Mouse (Mus musculus) stomach, embryonic 14.5 days (tissue): ENCODE results near the gene Cep112. TPM values are rescaled to one million over a fixed set of nuclear protein-coding genes. Genes with fewer than 3 reads are reported as not detected.

Experiments
- ATAC-seq: fragments of 200-750 bp; cut with Nextera tagmentation; 2 replicates; pipeline ENCODE4 v1.8.0; 2017; ENCODE audit warnings: low read depth, moderate TSS enrichment; ENCODE audit not compliant: insufficient number of reproducible peaks, insufficient read depth, low FRiP score
- H3K27ac ChIP-seq: fragments of 300-500 bp; sonication (generic); 2 replicates; pipeline ENCODE4 v1.5.1; 2014; ENCODE audit warnings: mild to moderate bottlenecking, low read length, moderate library complexity, mixed read lengths
- H3K27me3 ChIP-seq: fragments of 300-500 bp; sonication (generic); 2 replicates; pipeline ENCODE4 v1.6.1; 2014; ENCODE audit warnings: low read length, control low read depth, mixed read lengths; ENCODE audit not compliant: control insufficient read depth, insufficient read depth
- H3K36me3 ChIP-seq: fragments of 300-500 bp; sonication (generic); 2 replicates; pipeline ENCODE4 v1.6.1; 2014; ENCODE audit warnings: mild to moderate bottlenecking, control low read depth, low read length, moderate library complexity, mixed read lengths; ENCODE audit not compliant: control insufficient read depth, insufficient read depth
- H3K4me1 ChIP-seq: fragments of 300-500 bp; sonication (generic); 2 replicates; pipeline ENCODE4 v1.6.1; 2014; ENCODE audit warnings: low read length, control low read depth, mixed read lengths; ENCODE audit not compliant: control insufficient read depth, insufficient read depth
- H3K4me2 ChIP-seq: fragments of 300-500 bp; sonication (generic); replicated peaks from 2 replicates; pipeline ENCODE4 v1.6.1; 2014; ENCODE audit warnings: low read depth, low read length, control low read depth
- H3K4me3 ChIP-seq: fragments of 300-500 bp; sonication (generic); 2 replicates; pipeline ENCODE4 v1.5.1; 2014; ENCODE audit warnings: low read depth, low read length, control low read depth
- H3K9ac ChIP-seq: fragments of 300-500 bp; sonication (generic); replicated peaks from 2 replicates; pipeline ENCODE4 v1.6.1; 2014; ENCODE audit warnings: low read depth, mild to moderate bottlenecking, control low read depth, low read length, moderate library complexity, mixed read lengths
- H3K9me3 ChIP-seq: fragments of 300-500 bp; sonication (generic); 2 replicates; pipeline ENCODE4 v1.6.1; 2016; ENCODE audit warnings: low read depth, low read length, control low read depth; ENCODE audit not compliant: control insufficient read depth
- WGBS: fragments of 180-500 bp; shearing (Covaris S2); extraction: QIAGEN DNeasy Blood & Tissue Kit; methylation state at CpG from one replicate; pipeline ENCODE4 v1.1.7; 2014; 5-methylcytosine and 5-hydroxymethylcytosine counted together
- polyA plus RNA-seq: library from polyadenylated mRNA; unstranded; fragments of >200 nt; fragmentation: Nextera tagmentation; extraction: Ambion mirVana; gene quantifications from 2 replicates; pipeline ENCODE4 v1.2.1, GENCODE M21; 2014

Cep112 gene
- polyA plus RNA-seq, 1 experiment from 2014 or later: 24.1 TPM

DNA sequence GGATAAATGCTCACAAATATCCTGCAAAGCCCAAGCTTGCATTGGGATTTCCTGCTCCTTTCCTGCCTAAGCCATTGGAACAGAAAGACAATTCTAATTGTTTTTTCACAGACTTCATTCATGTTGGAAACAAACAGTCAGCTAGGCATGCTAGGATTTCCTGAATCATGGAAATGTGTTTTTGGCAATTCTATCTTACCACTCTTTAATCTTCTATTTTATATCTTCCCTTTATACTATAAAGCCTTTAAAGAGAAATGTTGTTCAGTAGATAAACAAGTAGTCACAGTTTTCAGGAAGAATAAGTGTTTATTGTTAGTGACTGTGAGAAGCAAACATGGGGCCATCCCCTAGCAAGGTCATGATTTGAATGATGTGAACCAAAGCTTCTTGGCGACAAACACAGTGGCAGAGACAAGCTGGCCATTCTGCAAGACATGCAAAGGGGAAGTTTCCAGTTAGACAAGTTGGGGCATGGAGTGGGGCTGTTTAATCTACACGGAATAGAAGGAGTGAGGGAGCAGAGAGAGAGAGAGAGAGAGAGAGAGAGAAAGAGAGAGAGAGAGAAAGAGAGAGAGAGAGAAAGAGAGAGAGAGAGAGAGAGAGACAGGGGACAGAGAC, 169.1 kb downstream of the Cep112 start:
- Histone ChIP-seq H3K9me3 (no peaks in the 10 kb centered on the region), H3K36me3 (no peaks in the 10 kb centered on the region), H3K4me3 (no peak overlapping the region), H3K27ac (no peak overlapping the region), H3K4me2 (no peak overlapping the region), H3K27me3 (no peaks in the 10 kb centered on the region), H3K9ac (no peak overlapping the region), H3K4me1 (no peaks in the 10 kb centered on the region)
- ATAC-seq: no peak
- 55% methylated on average over 2 of the region's 2 CpGs for WGBS

DNA sequence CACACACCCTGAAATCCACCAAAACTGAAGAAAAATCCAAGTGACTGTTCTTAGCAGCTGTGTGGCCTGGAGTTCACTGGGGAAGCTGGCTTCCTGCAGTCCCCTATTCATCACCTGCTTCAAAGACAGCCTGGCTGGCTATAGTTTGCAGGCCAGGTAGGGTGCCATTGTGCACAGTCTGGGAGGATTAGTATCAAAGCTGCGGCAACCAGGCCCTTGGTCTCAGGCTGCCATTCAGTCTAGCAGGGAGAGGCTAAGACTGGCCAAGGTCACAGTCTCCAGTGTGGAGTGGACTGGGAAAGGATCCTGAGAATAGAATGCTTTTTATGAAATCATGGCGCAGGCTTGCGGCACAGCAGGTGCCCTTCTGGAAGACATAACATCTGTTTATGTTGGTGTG, 180.3 kb downstream of the Cep112 start:
- Histone ChIP-seq H3K4me1 (no peaks in the 10 kb centered on the region), H3K4me3 (no peak overlapping the region), H3K4me2 (no peak overlapping the region), H3K9ac (no peak overlapping the region), H3K27ac (no peak overlapping the region), H3K27me3 (no peaks in the 10 kb centered on the region), H3K9me3 (no peaks in the 10 kb centered on the region), H3K36me3 (no peaks in the 10 kb centered on the region)
- 40% methylated on average over 3 of the region's 3 CpGs for WGBS
- ATAC-seq: no peak

DNA sequence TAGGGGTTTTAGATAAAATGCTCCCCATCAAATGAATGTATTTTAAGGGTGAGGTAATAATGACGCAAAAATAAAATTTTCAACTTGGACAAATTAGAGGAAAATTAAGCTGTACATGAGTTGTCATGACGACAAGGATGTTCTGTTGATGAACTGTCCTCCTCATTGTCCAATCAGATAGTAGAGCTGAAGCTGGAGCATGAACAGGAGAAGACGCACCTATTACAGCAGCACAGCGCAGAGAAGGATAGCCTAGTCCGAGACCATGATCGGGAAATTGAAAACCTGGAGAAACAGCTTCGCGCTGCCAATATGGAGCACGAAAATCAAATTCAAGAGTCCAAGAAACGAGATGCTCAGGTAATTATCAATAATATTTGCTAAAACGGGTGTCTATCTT, 181.0 kb downstream of the Cep112 start:
- Histone ChIP-seq H3K4me1 (no peaks in the 10 kb centered on the region), H3K9ac (no peak overlapping the region), H3K4me3 (no peak overlapping the region), H3K27me3 (no peaks in the 10 kb centered on the region), H3K9me3 (no peaks in the 10 kb centered on the region), H3K4me2 (no peak overlapping the region), H3K36me3 (no peaks in the 10 kb centered on the region), H3K27ac (no peak overlapping the region)
- ATAC-seq: no peak
- WGBS: 94% methylated on average over 11 of the region's 11 CpGs

DNA sequence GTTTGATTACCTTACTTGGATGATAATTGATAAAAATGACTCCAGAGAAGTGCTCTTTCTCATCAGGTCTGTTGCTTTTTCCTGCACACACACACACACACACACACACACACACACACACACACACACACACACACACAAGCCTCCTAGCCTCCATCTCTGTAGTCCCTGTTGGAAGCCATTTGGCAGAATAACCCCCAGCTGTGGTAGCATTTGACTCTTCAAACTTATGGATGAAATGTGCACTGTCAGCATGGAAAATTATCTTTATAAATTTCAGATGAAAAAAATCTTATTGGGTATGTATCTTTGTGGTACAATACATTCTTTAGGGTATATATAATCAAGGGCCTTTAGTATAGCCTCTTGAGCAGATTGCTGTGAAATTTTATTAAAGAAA, 181.8 kb downstream of the Cep112 start:
- no peaks in the 10 kb centered on the region for H3K4me1 ChIP-seq
- ATAC-seq: no peak
- no peak overlapping the region for H3K9ac ChIP-seq
- no peaks in the 10 kb centered on the region for H3K9me3 ChIP-seq
- H3K4me3 ChIP-seq: no peak overlapping the region
- no peaks in the 10 kb centered on the region for H3K27me3 ChIP-seq
- no peak overlapping the region for H3K27ac ChIP-seq
- no peak overlapping the region for H3K4me2 ChIP-seq
- no peaks in the 10 kb centered on the region for H3K36me3 ChIP-seq

DNA sequence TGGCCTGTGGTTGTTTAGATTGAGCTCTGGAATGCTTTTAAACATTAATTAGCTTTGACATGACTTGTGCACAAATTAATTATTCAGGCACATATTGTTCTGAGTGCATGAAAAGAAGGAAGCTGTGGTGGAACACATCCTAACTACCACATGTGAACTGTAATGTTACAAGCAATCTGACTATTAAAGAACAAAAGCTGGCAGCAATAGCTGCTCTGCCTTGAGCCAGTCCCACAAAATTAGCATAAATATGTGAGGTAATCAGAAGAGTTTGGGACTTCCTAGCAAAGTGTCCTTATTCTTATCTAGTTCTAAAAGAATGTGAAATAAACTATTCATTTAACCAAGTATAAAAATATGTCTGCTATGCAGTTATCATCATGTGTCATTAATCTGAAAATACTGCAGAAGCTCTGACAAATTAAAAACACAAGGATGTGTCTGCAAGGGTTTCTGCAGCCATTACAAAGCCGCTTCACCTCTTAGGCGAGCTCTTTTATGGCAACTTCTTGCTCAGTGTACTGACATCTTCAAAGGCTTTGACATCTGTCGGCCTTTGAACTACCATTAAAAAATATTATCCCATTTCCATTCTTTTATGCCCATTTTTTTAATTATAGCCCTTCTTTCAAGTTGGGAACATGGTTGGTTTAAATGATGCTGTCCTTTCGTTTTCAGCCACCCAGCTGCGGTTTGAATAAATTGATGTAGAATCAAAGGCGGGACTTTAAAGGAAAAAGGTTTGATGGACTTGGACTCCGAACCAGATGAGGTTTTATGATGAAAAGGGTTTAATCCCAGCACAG, 195.8 kb downstream of the Cep112 start:
- no peak overlapping the region for H3K27ac ChIP-seq
- no peak overlapping the region for H3K4me2 ChIP-seq
- no peaks in the 10 kb centered on the region for H3K36me3 ChIP-seq
- H3K9ac ChIP-seq: no peak overlapping the region
- no peaks in the 10 kb centered on the region for H3K9me3 ChIP-seq
- 68% methylated on average over 7 of the region's 7 CpGs for WGBS
- no peaks in the 10 kb centered on the region for H3K27me3 ChIP-seq
- no peak overlapping the region for H3K4me3 ChIP-seq
- no peaks in the 10 kb centered on the region for H3K4me1 ChIP-seq
- no peak for ATAC-seq

DNA sequence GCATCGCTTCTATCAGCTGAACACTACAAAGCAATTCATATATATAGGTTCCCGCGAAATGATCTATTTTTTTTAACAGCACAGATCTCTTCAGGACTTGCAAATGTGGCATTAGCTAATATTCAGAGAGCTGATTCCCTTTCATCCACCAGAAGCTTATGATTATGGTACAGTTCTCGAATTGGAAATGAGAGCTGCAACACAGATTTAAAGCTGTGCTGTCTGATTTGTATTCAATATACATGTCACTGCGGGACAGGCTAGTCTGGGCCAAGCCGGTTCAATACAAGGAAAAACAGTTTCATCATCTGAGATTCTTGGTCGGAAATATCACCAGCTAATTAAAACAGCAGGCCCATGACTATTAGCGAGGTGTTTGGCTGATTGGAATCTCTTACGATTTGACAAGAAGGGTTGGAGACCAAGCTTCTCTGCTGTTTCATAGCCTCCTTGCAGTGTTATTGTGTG, 196.5 kb downstream of the Cep112 start:
- no peak for ATAC-seq
- H3K27ac ChIP-seq: no peak overlapping the region
- H3K36me3 ChIP-seq: no peaks in the 10 kb centered on the region
- 84% methylated on average over 9 of the region's 9 CpGs for WGBS
- H3K4me1 ChIP-seq: no peaks in the 10 kb centered on the region
- no peak overlapping the region for H3K9ac ChIP-seq
- H3K27me3 ChIP-seq: no peaks in the 10 kb centered on the region
- H3K4me3 ChIP-seq: no peak overlapping the region
- no peak overlapping the region for H3K4me2 ChIP-seq
- H3K9me3 ChIP-seq: no peaks in the 10 kb centered on the region

DNA sequence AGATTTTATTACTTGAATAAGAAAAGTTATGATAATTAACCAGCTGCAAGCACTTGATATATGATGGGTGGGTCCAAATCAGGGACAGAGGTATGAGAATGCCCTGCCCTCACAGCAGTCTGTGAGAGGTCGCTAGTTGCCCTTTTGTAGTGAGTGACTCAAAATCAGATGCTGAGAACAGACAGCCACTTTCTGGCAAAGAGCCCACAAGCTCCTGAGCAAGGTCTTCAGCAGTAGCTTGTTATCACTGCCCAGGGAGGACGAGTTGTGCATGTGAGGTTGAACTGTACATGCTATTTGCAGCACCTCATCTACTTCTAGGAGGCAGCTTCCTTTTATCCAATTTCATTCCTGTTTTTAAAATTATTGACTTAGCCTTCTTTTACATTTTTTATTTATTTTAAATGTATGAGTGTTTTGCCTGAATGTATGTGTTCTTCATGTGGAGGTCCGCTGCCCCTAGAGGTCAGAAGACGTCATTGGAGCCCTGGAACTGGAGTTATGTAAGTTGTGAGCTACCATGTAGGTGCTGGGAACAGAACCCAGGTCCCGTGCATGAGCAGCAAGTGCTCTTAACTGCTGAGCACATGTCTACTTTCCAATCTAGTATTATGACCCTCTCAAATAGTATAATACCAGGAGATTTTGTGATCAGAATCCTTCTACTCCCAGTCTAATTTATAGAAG, 200.7 kb downstream of the Cep112 start:
- no peaks in the 10 kb centered on the region for H3K36me3 ChIP-seq
- no peak overlapping the region for H3K4me2 ChIP-seq
- no peak overlapping the region for H3K4me3 ChIP-seq
- H3K9ac ChIP-seq: no peak overlapping the region
- H3K27me3 ChIP-seq: no peaks in the 10 kb centered on the region
- no peaks in the 10 kb centered on the region for H3K9me3 ChIP-seq
- 85% methylated on average over 5 of the region's 5 CpGs for WGBS
- no peak overlapping the region for H3K27ac ChIP-seq
- ATAC-seq: no peak
- no peaks in the 10 kb centered on the region for H3K4me1 ChIP-seq

DNA sequence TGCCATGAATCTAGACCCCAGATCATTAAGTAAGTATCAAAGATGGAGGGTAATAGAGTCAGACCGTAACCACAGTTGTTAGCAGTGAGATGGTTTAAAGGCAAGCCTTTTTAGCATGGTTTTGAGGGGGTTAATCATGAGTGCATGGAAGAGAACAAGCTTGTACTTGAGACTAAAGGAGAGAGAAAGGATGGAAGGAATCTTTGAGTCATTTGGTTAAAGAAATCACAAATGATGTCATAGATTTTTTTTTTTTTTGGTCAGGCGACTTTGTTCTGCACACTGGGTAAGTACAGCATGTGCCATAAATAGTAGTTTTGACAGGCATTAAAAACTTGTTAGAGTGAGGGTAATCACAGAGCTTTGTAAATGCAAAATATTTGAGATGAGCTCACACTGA, 212.8 kb downstream of the Cep112 start:
- Histone ChIP-seq H3K4me2 (no peak overlapping the region), H3K27ac (no peak overlapping the region), H3K9me3 (no peaks in the 10 kb centered on the region), H3K27me3 (no peaks in the 10 kb centered on the region), H3K9ac (no peak overlapping the region), H3K36me3 (no peaks in the 10 kb centered on the region), H3K4me1 (no peaks in the 10 kb centered on the region), H3K4me3 (no peak overlapping the region)
- ATAC-seq: no peak
- WGBS: 69% methylated on average over 2 of the region's 2 CpGs
